Mouse (Mus musculus) left cerebral cortex, adult 2 months (tissue): ENCODE data around the gene Ddx31. TPM values are rescaled to one million over a fixed set of nuclear protein-coding genes. Genes with fewer than 3 reads are reported as not detected.

Source experiments
- DNase-seq, 2 experiments: peaks; one replicate each; pipeline ENCODE4 v3.0.0; 2021 to 2022; ENCODE audit warnings: low spot score in 2 of 2, mixed read lengths in 1 of 2; ENCODE audit errors: extremely low spot score in 1 of 2
- H3K27ac ChIP-seq: fragments of 200-600 bp; 2 replicates; pipeline ENCODE4 v1.8.1; 2022
- H3K4me3 ChIP-seq: fragments of 200-600 bp; 2 replicates; pipeline ENCODE4 v1.8.1; 2022
- CTCF ChIP-seq: fragments of 200-600 bp; IDR thresholded peaks from 2 replicates; pipeline ENCODE4 v1.8.1; 2022; ENCODE audit warnings: antibody characterized with exemption, mild to moderate bottlenecking, moderate library complexity
- intact Hi-C: fragments of 180-260 bp; cut with DNase I; formaldehyde crosslinking; loops from one replicate; pipeline ENCODE4 v1.15.1; 2025
- total RNA-seq, 2 experiments: library from RNA; stranded (reverse); gene quantifications; 2 replicates each; pipeline ENCODE4 v1.2.3; 2021

Gene Ddx31
- total RNA-seq, 2 experiments from 2014 or later, result 7.5 to 9.2 TPM

DNA sequence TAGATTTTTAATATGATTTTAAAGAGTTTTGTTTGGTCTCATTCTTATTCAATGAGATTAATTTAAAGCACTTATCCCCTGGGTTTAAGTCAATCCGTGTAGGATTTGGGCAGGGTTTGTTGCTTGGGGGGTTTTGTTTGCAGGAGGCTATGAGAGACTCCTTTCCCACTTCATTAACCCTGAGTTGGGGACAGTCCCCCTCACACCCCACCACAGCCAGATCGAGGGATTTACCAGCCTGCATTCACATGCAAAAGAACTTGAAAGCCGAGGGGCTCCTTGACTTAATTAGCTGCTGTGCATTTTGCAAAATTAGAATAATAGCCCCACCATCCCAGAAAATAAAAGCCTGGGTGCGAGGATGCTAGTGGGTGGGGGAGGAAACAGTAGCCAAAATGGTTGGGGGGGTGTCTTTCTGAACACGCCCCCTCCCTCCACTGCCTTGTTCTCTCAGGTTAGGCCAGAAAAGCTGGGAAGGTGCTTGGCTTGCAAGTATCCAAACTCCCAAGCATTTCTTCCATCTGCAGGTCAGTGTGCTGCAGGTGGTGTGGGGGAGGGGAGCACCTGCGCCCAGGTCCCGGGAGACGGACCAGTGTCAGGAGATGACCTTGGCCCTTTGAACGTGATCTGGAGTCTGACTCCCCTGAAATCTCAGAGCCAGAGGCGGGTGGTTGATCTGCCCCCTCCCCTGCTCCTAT is 67.6 kb downstream of the Ddx31 start:
- TF ChIP-seq CTCF, result no peak
- Histone ChIP-seq H3K4me3 (no peak overlapping the region), H3K27ac (no peak overlapping the region)
- intact Hi-C loops, result no loop called here
- DNase-seq, result no peak

- H3K27ac ChIP-seq, result no peak overlapping the region
- no peak for TF ChIP-seq CTCF
- no peak for DNase-seq
- H3K4me3 ChIP-seq, result no peak overlapping the region
- intact Hi-C loops, result no loop called here
Measured at GRCm38 (mm10) chr2:28908389-28909153, 68.4 kb downstream of the Ddx31 start.

DNA sequence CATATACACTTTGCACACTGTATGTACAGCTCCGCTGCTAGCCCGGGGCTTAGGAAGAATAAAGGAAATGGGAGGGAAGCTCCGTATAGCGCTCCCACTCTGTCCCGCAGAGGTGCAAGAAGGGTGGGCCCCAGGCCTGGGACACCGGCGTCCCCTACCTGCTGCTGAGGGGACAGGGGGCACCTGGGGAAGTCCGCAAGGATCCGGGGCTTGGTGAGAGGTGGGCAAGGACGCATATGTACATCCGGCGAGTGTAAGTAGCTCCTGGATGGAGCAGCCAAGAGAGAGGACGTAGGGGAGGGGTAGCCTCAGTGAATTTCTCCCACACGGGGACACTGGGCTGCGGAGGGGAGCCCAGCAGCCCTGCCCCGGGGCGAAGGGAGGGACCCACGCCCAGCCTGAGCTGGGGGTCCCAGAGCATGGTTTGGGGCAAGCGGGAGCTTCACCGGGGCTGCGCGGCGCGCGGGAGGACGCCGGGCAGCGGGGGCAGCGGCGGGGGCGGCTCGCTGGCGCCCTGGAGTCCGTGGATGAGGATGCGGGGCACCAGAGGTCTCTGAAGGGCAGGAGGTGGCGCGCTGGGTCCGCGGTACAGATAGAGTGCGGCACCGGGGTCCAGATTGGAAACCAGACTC is 69.1 kb downstream of the Ddx31 start:
- no peak for DNase-seq
- Histone ChIP-seq H3K27ac (no peak overlapping the region), H3K4me3 (no peak overlapping the region)
- TF ChIP-seq CTCF, result no peak
- intact Hi-C loops, result no loop called here

- TF ChIP-seq CTCF, result no peak
- H3K4me3 ChIP-seq, result no peak overlapping the region
- H3K27ac ChIP-seq, result no peak overlapping the region
- no peak for DNase-seq
- intact Hi-C loops, result no loop called here
Measured at GRCm38 (mm10) chr2:28909818-28910710, 69.9 kb downstream of the Ddx31 start.

- no peak for DNase-seq
- intact Hi-C loops, result no loop called here
- Histone ChIP-seq H3K4me3 (no peak overlapping the region), H3K27ac (no peak overlapping the region)
- TF ChIP-seq CTCF, result no peak
Measured at GRCm38 (mm10) chr2:28910877-28911276, 70.7 kb downstream of the Ddx31 start.

DNA sequence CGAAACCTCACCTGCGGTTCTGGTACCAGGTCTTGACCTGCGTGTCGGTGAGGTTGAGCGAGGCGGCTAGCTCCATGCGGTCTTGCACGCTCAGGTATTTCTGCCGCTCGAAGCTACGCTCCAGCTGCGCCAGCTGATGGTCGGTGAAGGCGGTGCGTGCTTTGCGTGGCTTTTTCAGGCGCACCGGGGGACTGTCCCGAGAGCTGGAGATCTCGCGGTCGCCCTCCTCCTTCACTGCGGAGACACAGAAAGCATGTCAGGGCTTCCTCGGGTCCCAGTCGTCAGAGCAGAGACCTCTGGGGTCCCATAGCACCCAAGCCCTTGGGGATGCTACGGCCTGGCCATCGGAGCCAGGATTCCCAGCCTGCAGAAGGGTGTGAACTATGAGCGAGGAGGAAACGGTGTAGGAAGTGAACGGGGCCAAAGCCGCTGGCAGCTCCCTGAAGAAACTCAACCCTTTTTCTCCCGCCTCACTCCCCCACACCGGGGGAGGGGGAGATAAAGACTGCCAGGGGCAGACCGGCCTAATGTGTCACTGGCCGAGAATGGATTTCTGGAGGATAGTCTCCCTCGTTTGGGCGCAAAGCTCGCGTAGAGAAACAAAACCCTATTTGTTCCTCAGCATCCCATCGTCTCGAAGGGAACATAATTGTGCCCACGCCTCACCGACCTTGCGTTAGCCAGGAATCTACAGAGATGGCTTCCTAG is 71.3 kb downstream of the Ddx31 start:
- no peak overlapping the region for H3K27ac ChIP-seq
- no peak for DNase-seq
- intact Hi-C loops, result no loop called here
- H3K4me3 ChIP-seq, result no peak overlapping the region
- no peak for TF ChIP-seq CTCF

DNA sequence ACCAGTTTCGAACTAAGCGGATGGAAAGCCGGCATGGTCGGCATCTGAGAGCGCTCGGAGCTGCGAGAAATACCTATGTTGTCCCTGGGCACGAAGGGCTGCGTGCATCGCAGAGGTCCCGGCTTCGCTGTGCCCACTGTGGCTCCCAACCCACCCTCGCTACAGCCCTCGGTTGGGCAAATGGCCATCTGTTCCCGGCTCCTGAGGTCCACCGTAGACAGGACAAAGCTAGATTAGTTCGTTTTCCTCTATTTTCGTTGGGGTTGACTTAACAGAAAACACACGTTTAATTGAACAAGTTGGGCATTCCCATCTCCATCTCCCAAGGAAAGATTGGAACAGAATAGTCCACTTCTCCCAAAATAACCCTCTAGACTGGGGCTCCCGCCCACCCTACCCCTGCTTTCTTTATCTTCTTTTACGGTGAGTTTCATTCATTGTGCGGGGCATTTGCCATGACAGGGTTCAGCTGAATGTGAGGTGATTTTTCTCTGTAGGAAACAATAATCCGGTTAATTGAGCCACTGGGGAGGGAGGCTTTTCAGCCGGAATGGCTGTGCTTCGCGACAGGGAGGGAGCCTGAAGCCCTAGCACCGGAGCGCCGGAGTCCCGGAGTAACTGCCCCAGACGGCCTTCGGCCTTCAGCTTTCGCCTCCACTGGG is 72.0 kb downstream of the Ddx31 start:
- no peak for TF ChIP-seq CTCF
- no peak for DNase-seq
- no peak overlapping the region for H3K27ac ChIP-seq
- intact Hi-C loops, result no loop called here
- no peak overlapping the region for H3K4me3 ChIP-seq

GRCm38 (mm10) chr2:28912961-28913360 is 72.8 kb downstream of the Ddx31 start:
- intact Hi-C loops, result no loop called here
- no peak for TF ChIP-seq CTCF
- Histone ChIP-seq H3K4me3 (no peak overlapping the region), H3K27ac (no peak overlapping the region)
- DNase-seq, result no peak

DNA sequence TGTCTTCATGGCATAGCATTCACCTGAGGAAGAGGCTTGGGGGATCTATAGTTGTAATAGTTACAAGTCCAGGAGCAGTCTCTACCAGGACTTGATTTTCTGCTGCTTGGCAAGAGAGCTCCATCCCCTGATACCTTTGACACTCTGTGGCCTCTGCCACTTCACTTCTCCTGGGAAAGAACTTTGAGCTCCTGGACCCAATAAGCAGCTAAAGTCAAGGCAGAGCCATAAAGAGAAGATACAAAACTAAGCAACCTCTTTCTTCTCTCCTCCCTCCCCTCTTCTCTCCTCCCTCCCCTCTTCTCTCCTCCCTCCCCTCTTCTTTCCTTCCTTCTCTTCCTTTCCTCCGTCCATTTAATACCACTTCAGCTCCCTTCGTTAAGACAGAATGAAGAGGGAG is 73.9 kb downstream of the Ddx31 start:
- H3K27ac ChIP-seq, result no peak overlapping the region
- intact Hi-C loops, result no loop called here
- H3K4me3 ChIP-seq, result no peak overlapping the region

DNA sequence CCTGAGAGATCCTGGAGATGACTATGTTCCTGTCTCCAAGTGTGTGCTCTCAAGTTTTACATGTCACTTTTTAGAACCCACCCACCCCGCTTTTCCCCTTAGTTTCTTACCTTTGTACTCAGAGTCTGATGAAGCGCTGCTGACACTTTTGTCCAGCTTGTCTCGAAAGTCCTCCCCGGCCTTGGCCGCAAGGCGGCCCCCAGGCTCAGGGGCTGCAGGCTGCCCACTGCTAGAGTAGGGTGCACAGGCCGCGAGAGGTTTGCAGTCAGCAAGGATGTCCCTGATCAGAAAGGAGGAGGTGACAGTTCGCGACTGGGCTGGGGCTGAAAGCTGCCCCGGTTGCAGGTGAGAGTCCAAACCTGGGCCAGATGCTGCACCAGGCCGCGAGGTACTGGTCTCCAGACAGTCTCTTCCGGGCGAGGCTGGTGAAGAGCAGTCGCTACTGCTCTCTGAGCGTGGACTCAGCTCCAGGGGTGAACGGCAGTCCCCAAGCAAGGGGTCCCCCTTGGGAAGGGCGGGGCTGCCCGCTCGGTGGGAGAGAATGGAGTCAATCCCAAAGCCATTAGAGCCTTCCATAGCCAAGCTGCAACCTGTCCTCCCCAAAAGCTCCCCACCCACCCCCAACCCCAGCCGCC is 75.0 kb downstream of the Ddx31 start:
- H3K4me3 ChIP-seq, result no peak overlapping the region
- no peak overlapping the region for H3K27ac ChIP-seq

More for the DNA sequence above, 73.9 kb downstream of the Ddx31 start:
- no peak for DNase-seq
- no peak for TF ChIP-seq CTCF

More for the DNA sequence above, 75.0 kb downstream of the Ddx31 start:
- intact Hi-C loops, result no loop called here
- TF ChIP-seq CTCF, result no peak
- DNase-seq, result no peak
